Mouse (Mus musculus): Measurements from ENCODE around the gene Tet3.

DNA sequence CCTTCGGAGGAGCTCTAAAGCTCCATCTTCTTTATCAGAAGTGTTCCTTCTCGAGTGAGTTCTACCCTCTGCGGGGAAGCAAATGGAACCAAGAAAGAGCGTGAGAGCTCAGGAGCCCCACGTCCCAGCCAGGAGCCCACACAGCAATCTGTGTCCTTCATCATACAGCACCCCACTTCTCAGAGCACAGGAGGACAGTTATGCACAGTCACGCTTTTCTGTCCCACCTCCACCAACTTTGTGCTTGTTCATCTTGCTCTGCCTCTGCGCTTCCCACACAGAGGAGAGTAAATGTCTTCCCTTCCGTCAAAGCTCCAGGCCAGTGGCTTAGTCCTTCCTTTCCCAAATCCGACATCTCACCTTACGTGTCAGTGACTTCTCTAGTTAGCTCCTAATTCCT lies 40.2 kb upstream of the Tet3 start:
- no peak for TF ChIP-seq CTCF (IDR thresholded peaks at IDR 0.05)
- TF ChIP-seq EP300 (IDR thresholded peaks at IDR 0.05): no peak
